Mouse (Mus musculus): ENCODE data around the gene Sos1. TPM values are rescaled to one million over a fixed set of nuclear protein-coding genes. Genes with fewer than 3 reads are reported as not detected.

Sos1 gene
- 0.81 and 1.3 TPM in 2 replicates for polyA plus RNA-seq (2012; rRNA removed; ENCODE audit: low replicate concordance)

DNA sequence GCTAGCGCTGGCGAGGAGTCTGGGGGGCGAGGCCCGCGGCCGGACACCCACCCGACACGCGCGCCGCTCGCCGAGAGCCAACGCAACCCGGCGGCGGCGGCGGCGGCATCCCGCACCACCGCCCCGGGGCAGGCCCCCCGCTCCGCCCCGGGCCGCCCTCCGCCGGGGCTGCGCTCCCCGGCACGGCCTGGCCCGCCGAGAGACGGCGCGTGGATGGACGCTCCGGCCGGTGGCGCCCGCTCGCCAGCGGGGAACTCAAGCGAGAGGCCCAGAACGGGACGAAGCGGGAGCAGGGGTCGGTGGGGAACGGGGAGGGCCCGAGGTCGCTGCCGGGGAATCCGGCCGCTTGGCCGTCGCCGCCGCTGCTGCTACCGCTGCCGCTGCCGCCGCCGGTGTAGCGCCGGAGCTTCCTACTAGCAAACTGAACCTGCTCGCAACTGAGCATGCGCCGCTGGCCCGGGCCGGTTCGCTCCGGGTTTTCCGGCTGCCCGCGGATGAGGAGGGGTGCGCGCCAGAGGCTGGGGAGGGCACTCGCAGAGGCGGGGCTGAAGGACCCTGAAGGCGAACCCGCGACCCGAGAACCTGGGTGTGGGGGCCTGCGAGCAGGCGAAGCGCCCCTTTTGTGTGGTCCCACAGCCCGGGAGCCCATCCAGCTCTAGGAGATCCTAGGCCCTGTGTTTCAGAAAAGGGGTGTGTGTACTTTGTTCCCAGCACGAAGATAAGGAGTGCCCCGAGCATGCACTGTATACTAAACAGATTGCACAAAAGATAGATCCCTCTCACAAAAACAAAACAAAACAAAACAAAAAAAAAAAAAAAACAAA, at the start of gene Sos1:
Sos1 (minus strand) TSS at position 423 of the 824 bp plus-strand sequence.

GRCm38 (mm10) chr17:80372989-80373725, 107.1 kb downstream of the Sos1 start, which contains the start of gene Gm10190:
Gene Gm10190, minus strand, starts transcription at chr17:80373541.

Other genes starting within 250 kb of the Sos1 start
- gene Morn2, start 190.2 kb downstream of the Sos1 start, polyA plus RNA-seq (2012; rRNA removed; ENCODE audit: low replicate concordance), result 1.3 TPM in 2 replicates
- 3.2 and 3.4 TPM in 2 replicates for gene Dhx57, start 190.0 kb downstream of the Sos1 start, polyA plus RNA-seq (2012; rRNA removed; ENCODE audit: low replicate concordance)
- 0.11 and 0.15 TPM in 2 replicates for gene Arhgef33, start 173.0 kb downstream of the Sos1 start, polyA plus RNA-seq (2012; rRNA removed; ENCODE audit: low replicate concordance)
- not detected in 2 replicates for gene Gm10190, start 106.9 kb downstream of the Sos1 start, polyA plus RNA-seq (2012; rRNA removed; ENCODE audit: low replicate concordance)
- gene Cdkl4, start 97.4 kb upstream of the Sos1 start, polyA plus RNA-seq (2012; rRNA removed; ENCODE audit: low replicate concordance), result 0.06 TPM in 1 of 2 replicates, not detected in the other
- gene Map4k3, start 248.0 kb upstream of the Sos1 start, polyA plus RNA-seq (2012; rRNA removed; ENCODE audit: low replicate concordance), result 12.4 and 22.3 TPM in 2 replicates